Mouse (Mus musculus) neural tube, embryonic 14.5 days (tissue): ENCODE measurements around the gene Dcaf8. TPM values are rescaled to one million over a fixed set of nuclear protein-coding genes. Genes with fewer than 3 reads are reported as not detected.

Experiments used
- ATAC-seq: fragments of 200-750 bp; cut with Nextera tagmentation; 2 replicates; pipeline ENCODE4 v1.8.0; 2017; ENCODE audit warnings: low read depth, mild to moderate bottlenecking, moderate TSS enrichment, moderate library complexity
- H3K27ac ChIP-seq: fragments of 300-500 bp; sonication (generic); 2 replicates; pipeline ENCODE4 v1.5.1; 2014; ENCODE audit warnings: low read depth, mild to moderate bottlenecking, control low read depth, low read length, moderate library complexity, mixed read lengths
- H3K27me3 ChIP-seq: fragments of 300-500 bp; sonication (generic); 2 replicates; pipeline ENCODE4 v1.6.1; 2014; ENCODE audit warnings: low read length; ENCODE audit not compliant: control insufficient read depth, insufficient read depth
- H3K36me3 ChIP-seq: fragments of 300-500 bp; sonication (generic); 2 replicates; pipeline ENCODE4 v1.6.1; 2014; ENCODE audit warnings: low read length, mixed read lengths; ENCODE audit not compliant: control insufficient read depth, insufficient read depth
- H3K4me1 ChIP-seq: fragments of 300-500 bp; sonication (generic); 2 replicates; pipeline ENCODE4 v1.6.1; 2014; ENCODE audit warnings: low read length; ENCODE audit not compliant: control insufficient read depth, insufficient read depth
- H3K4me2 ChIP-seq: fragments of 300-500 bp; sonication (generic); 2 replicates; pipeline ENCODE4 v1.6.1; 2014; ENCODE audit warnings: mild to moderate bottlenecking, low read depth, low read length, control low read depth
- H3K4me3 ChIP-seq: fragments of 300-500 bp; sonication (generic); 2 replicates; pipeline ENCODE4 v1.5.1; 2014; ENCODE audit warnings: low read depth, low read length, control low read depth, mixed read lengths
- H3K9ac ChIP-seq: fragments of 300-500 bp; sonication (generic); replicated peaks from 2 replicates; pipeline ENCODE4 v1.6.1; 2014; ENCODE audit warnings: low read depth, mild to moderate bottlenecking, control low read depth, low read length, mixed read lengths
- H3K9me3 ChIP-seq: fragments of 300-500 bp; sonication (generic); 2 replicates; pipeline ENCODE4 v1.6.1; 2016; ENCODE audit warnings: low read length; ENCODE audit not compliant: control insufficient read depth
- WGBS: fragments of 180-500 bp; shearing (Covaris S2); extraction: QIAGEN DNeasy Blood & Tissue Kit; methylation state at CpG from one replicate; pipeline ENCODE4 v1.1.7; 2014; 5-methylcytosine and 5-hydroxymethylcytosine counted together
- polyA plus RNA-seq: library from polyadenylated mRNA; unstranded; fragments of >200 nt; fragmentation: Nextera tagmentation; extraction: Ambion mirVana; gene quantifications from 2 replicates; pipeline ENCODE4 v1.2.1, GENCODE M21; 2014

The Dcaf8 gene
- polyA plus RNA-seq, 1 experiment from 2014 or later = 72.3 TPM

DNA sequence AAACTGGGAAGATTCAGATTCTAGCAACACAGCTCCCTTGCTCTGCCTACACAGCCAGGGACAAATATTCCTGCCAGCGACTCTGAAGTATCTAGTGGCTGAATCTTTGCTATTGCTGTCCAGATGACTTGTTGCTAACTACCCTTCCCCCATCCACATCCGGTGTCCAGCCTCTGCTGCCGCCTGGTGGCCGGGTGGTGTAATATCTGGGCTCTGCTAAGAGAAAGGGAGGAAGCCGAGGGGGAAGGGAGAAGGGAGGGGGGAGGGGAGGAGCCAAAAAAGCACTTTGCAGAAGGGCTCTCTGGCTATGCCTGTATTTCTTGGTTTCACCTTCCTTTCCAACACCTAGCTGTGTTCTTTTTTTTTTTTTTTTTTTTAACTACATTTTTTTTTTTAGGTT is 69.3 kb downstream of the Dcaf8 start:
- no peak overlapping the region for H3K4me3 ChIP-seq
- 2% methylated on average over 5 of the region's 5 CpGs for WGBS
- H3K36me3 ChIP-seq = no peaks in the 10 kb centered on the region
- no peaks in the 10 kb centered on the region for H3K27me3 ChIP-seq
- peak; percentile 22 for ATAC-seq
- H3K4me1 ChIP-seq = peaks cover 9% of the 10 kb centered on the region; the same call in 1 of the 2 replicates
- no peaks in the 10 kb centered on the region for H3K9me3 ChIP-seq
- no peak overlapping the region for H3K9ac ChIP-seq
- H3K27ac ChIP-seq = 0 out of 2 replicates have a peak overlapping the region, but pooled peaks have one; percentile 35
- no peak overlapping the region for H3K4me2 ChIP-seq

GRCm38 (mm10) chr1:172218164-172218910 is 70.5 kb downstream of the Dcaf8 start:
- Histone ChIP-seq H3K27ac (no peak overlapping the region), H3K4me2 (no peak overlapping the region), H3K9ac (no peak overlapping the region), H3K36me3 (no peaks in the 10 kb centered on the region), H3K27me3 (no peaks in the 10 kb centered on the region), H3K4me1 (peaks cover 9% of the 10 kb centered on the region; the same call in 1 of the 2 replicates), H3K4me3 (no peak overlapping the region), H3K9me3 (no peaks in the 10 kb centered on the region)
- WGBS = 53% methylated on average over 15 of the region's 15 CpGs
- no peak for ATAC-seq

- no peak within 1 kb of the TSS for H3K4me2 ChIP-seq
- no peaks in the 10 kb centered on the region for H3K27me3 ChIP-seq
- H3K4me1 ChIP-seq = peaks cover 5% of the 10 kb centered on the region; the same call in 1 of the 2 replicates
- no peak within 1 kb of the TSS for H3K4me3 ChIP-seq
- H3K36me3 ChIP-seq = no peaks in the 10 kb centered on the region
- H3K9ac ChIP-seq = no peak within 1 kb of the TSS
- H3K27ac ChIP-seq = 0 out of 2 replicates have a peak within 1 kb of the TSS, but pooled peaks have one; percentile 2
- H3K9me3 ChIP-seq = no peaks in the 10 kb centered on the region
- no peak for ATAC-seq
- 86% methylated on average over 18 of the region's 19 CpGs for WGBS
Observed at GRCm38 (mm10) chr1:172219451-172220406, 71.8 kb downstream of the Dcaf8 start, which contains the start of gene Casq1. Gene Casq1, minus strand, starts transcription at chr1:172219868.

GRCm38 (mm10) chr1:172220414-172220813 is 72.5 kb downstream of the Dcaf8 start:
- Histone ChIP-seq H3K36me3 (no peaks in the 10 kb centered on the region), H3K9me3 (no peaks in the 10 kb centered on the region), H3K9ac (no peak overlapping the region), H3K4me1 (peaks cover 5% of the 10 kb centered on the region; the same call in 1 of the 2 replicates), H3K4me3 (no peak overlapping the region), H3K4me2 (no peak overlapping the region), H3K27me3 (no peaks in the 10 kb centered on the region), H3K27ac (0 out of 2 replicates have a peak overlapping the region, but pooled peaks have one; percentile 2)
- ATAC-seq = peak; percentile 49; the same call in 1 of the 2 replicates
- 31% methylated on average over 10 of the region's 10 CpGs for WGBS

DNA sequence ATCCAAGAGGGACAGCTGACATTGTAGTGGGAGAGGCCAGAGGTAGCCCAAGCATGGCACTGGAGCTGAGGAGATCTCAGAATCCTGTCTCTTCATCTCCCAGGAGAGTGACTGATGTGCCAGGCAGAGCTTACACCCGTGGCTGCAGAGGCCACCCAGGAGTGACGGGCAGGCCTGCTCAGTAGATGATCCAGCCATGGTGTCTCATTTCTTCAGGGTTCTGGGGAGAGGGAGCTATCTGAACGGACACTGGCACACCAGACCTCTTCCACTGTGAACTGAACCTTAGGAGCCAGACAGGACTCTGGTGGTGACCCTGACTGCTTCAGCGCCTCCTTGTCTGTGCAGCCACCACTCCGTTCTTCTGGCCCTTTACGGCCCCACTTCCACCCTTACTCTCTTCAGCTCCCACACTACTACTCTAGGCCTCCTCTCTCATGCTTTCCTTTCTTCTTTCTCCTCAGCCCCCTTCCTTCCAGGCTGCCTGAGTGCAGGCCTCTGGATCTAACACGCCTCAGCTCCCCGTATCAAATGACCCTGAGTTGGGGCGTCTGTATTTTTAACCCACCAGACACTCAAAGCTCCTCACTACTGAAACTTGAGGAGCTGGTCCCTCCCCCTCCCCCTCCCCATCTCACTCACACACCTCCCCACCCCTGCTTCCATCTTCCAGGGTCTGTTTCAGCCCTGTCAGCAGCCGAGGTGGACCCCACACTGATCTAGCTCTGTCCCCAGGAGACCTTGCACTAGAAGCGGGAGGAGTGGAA is 73.6 kb downstream of the Dcaf8 start:
- Histone ChIP-seq H3K36me3 (no peaks in the 10 kb centered on the region), H3K4me3 (no peak overlapping the region), H3K9ac (no peak overlapping the region), H3K4me1 (peaks cover 5% of the 10 kb centered on the region; the same call in 1 of the 2 replicates), H3K9me3 (no peaks in the 10 kb centered on the region), H3K4me2 (no peak overlapping the region), H3K27me3 (no peaks in the 10 kb centered on the region), H3K27ac (no peak overlapping the region)
- no peak for ATAC-seq
- 52% methylated on average over 11 of the region's 11 CpGs for WGBS

DNA sequence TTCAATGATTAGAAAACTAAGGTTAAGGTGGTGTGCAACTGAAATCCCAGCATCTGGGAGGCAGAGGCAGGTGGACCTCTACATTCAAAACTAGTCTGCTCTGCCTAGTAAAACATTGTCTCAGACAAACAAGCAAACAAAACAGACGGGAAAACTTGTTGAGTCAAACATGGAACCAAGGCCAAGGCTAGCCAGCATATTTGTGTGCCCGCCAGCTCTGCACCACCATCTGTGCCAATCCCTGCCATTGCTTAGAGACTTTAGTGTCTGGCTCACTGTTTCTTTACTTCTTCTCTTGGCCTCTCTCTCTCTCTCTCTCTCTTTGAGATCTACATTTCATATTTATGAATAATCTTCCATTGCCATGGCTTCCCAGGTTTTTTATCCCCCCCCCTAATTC is 80.3 kb downstream of the Dcaf8 start:
- 89% methylated on average over 2 of the region's 2 CpGs for WGBS
- Histone ChIP-seq H3K9ac (no peak overlapping the region), H3K36me3 (no peaks in the 10 kb centered on the region), H3K9me3 (no peaks in the 10 kb centered on the region), H3K27me3 (no peaks in the 10 kb centered on the region), H3K27ac (no peak overlapping the region), H3K4me2 (no peak overlapping the region), H3K4me3 (no peak overlapping the region), H3K4me1 (no peaks in the 10 kb centered on the region)
- ATAC-seq = no peak

DNA sequence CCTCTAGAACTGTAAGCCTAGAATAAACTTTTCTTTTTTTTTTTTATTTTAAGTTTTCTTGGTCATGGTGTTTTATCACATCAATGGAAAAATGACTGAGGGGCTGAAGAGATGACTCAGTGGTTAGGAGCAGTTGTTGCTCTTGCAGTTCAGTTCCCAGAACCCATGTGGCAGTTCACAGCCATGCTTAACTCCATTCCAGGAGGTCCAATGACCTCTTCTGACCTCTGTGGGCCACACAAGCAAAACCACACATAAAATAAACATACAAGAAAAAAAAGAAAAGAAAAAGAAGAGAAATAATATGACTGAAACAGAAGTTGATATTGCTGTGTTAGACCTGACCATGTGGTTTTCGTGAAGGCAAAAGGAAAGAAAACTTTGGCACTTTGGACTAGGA is 81.3 kb downstream of the Dcaf8 start:
- no peaks in the 10 kb centered on the region for H3K9me3 ChIP-seq
- H3K4me1 ChIP-seq = no peaks in the 10 kb centered on the region
- H3K27ac ChIP-seq = no peak overlapping the region
- H3K36me3 ChIP-seq = no peaks in the 10 kb centered on the region
- no peaks in the 10 kb centered on the region for H3K27me3 ChIP-seq
- no peak overlapping the region for H3K9ac ChIP-seq
- WGBS = 89% methylated on average over 1 of the region's 1 CpGs
- H3K4me3 ChIP-seq = no peak overlapping the region
- H3K4me2 ChIP-seq = no peak overlapping the region
- no peak for ATAC-seq

GRCm38 (mm10) chr1:172240945-172241708 is 93.2 kb downstream of the Dcaf8 start:
- WGBS = 12% methylated on average over 6 of the region's 6 CpGs
- Histone ChIP-seq H3K4me3 (no peak overlapping the region), H3K9me3 (no peaks in the 10 kb centered on the region), H3K36me3 (no peaks in the 10 kb centered on the region), H3K27me3 (no peaks in the 10 kb centered on the region), H3K27ac (no peak overlapping the region), H3K9ac (no peak overlapping the region), H3K4me2 (no peak overlapping the region), H3K4me1 (no peaks in the 10 kb centered on the region)
- no peak for ATAC-seq
